Mouse (Mus musculus): ENCODE data around the gene Fmo3.

DNA sequence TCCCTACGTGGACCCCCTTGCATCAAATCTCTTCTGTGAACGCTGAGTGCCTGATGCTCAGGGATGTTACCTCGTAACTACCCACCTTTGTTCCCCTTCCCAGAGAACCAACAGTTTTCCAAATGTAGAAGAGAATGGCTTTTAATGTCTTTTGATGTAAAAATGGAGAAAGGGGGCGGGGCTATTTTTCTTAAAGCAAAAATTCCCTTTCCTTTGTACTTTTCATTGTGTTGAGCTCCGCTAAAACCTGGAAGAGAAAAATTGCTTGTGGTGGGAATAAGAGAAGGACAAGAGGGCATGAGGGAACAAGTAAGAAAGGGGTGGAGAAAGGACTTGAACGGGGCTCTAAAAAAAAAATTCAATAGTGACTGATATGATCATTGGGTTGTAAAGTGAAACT, 46.9 kb downstream of the Fmo3 start, which contains the start of gene Fmo6:
- TF ChIP-seq CTCF (IDR thresholded peaks at IDR 0.05; ENCODE audit: low read depth) (no peak), EP300 (IDR thresholded peaks at IDR 0.05; ENCODE audit: low read depth) (no peak)
